Mouse (Mus musculus) heart, embryonic 14.5 days (tissue): ENCODE measurements around the gene 2700081O15Rik. TPM values are rescaled to one million over a fixed set of nuclear protein-coding genes. Genes with fewer than 3 reads are reported as not detected.

Source experiments
- ATAC-seq: fragments of 200-750 bp; cut with Nextera tagmentation; 2 replicates; pipeline ENCODE4 v1.8.0; 2017; ENCODE audit warnings: low read depth, moderate TSS enrichment; ENCODE audit not compliant: insufficient number of reproducible peaks, insufficient read depth, low FRiP score
- H3K27ac ChIP-seq, 2 experiments: fragments of 200-500 bp in 1 of 2; fragments of 300-500 bp in 1 of 2; sonication (generic) in 1 of 2; replicated peaks in 1 of 2; 2 replicates each; pipeline ENCODE4 v1.5.1; 2012 to 2014; ENCODE audit warnings: low read depth in 2 of 2, low read length in 2 of 2, control low read depth in 1 of 2, mild to moderate bottlenecking in 1 of 2, mixed read lengths in 1 of 2; ENCODE audit not compliant: control insufficient read depth in 1 of 2, insufficient read depth in 1 of 2
- H3K27me3 ChIP-seq: fragments of 300-500 bp; sonication (generic); 2 replicates; pipeline ENCODE4 v1.6.1; 2014; ENCODE audit warnings: mild to moderate bottlenecking, low read length, control low read depth; ENCODE audit not compliant: control insufficient read depth, insufficient read depth
- H3K36me3 ChIP-seq: fragments of 300-500 bp; sonication (generic); 2 replicates; pipeline ENCODE4 v1.6.1; 2014; ENCODE audit warnings: mild to moderate bottlenecking, control low read depth, low read length, mixed read lengths; ENCODE audit not compliant: control insufficient read depth, insufficient read depth
- H3K4me1 ChIP-seq, 2 experiments: fragments of 200-500 bp in 1 of 2; fragments of 300-500 bp in 1 of 2; sonication (generic) in 1 of 2; 2 replicates each; pipeline ENCODE4 v1.6.1; 2012 to 2014; ENCODE audit warnings: low read length in 2 of 2, control low read depth in 1 of 2, mixed read lengths in 1 of 2; ENCODE audit not compliant: control insufficient read depth in 2 of 2, insufficient read depth in 2 of 2
- H3K4me2 ChIP-seq: fragments of 300-500 bp; sonication (generic); 2 replicates; pipeline ENCODE4 v1.6.1; 2014; ENCODE audit warnings: mild to moderate bottlenecking, low read length
- H3K4me3 ChIP-seq, 2 experiments: fragments of 200-500 bp in 1 of 2; fragments of 300-500 bp in 1 of 2; sonication (generic) in 1 of 2; 2 replicates each; pipeline ENCODE4 v1.5.1; 2012 to 2014; ENCODE audit warnings: low read length in 2 of 2, mild to moderate bottlenecking in 2 of 2, control low read depth in 1 of 2, low read depth in 1 of 2, moderate library complexity in 1 of 2; ENCODE audit not compliant: control insufficient read depth in 1 of 2, insufficient read depth in 1 of 2
- H3K9ac ChIP-seq: fragments of 300-500 bp; sonication (generic); 2 replicates; pipeline ENCODE4 v1.6.1; 2014; ENCODE audit warnings: mild to moderate bottlenecking, low read length
- H3K9me3 ChIP-seq: fragments of 300-500 bp; sonication (generic); 2 replicates; pipeline ENCODE4 v1.6.1; 2016; ENCODE audit warnings: low read length, control low read depth; ENCODE audit not compliant: control insufficient read depth
- WGBS: fragments of 180-500 bp; shearing (Covaris S2); extraction: QIAGEN DNeasy Blood & Tissue Kit; methylation state at CpG from one replicate; pipeline ENCODE4 v1.1.7; 2014; 5-methylcytosine and 5-hydroxymethylcytosine counted together
- microRNA-seq: library from miRNA; unstranded; fragments of <30 nt; microRNA quantifications from one replicate; pipeline ENCODE4, GENCODE M21; 2016
- polyA plus RNA-seq: library from polyadenylated mRNA; unstranded; fragments of >200 nt; fragmentation: Nextera tagmentation; extraction: Ambion mirVana; gene quantifications from 2 replicates; pipeline ENCODE4 v1.2.1, GENCODE M21; 2014

The 2700081O15Rik gene
- polyA plus RNA-seq, 1 experiment from 2014 or later = 5.8 TPM

GRCm38 (mm10) chr19:7445596-7445995 is 28.2 kb downstream of the 2700081O15Rik start:
- 81% methylated on average over 1 of the region's 1 CpGs for WGBS
- Histone ChIP-seq H3K9ac (no peak overlapping the region), H3K4me1 (peaks cover 2 to 5% of the 10 kb centered on the region in 2 experiments; a peak in 1 of 4 replicates), H3K9me3 (no peaks in the 10 kb centered on the region), H3K27me3 (no peaks in the 10 kb centered on the region), H3K4me2 (no peak overlapping the region), H3K27ac (no peak overlapping the region), H3K4me3 (no peak overlapping the region), H3K36me3 (peaks cover 12% of the 10 kb centered on the region)
- ATAC-seq = no peak

DNA sequence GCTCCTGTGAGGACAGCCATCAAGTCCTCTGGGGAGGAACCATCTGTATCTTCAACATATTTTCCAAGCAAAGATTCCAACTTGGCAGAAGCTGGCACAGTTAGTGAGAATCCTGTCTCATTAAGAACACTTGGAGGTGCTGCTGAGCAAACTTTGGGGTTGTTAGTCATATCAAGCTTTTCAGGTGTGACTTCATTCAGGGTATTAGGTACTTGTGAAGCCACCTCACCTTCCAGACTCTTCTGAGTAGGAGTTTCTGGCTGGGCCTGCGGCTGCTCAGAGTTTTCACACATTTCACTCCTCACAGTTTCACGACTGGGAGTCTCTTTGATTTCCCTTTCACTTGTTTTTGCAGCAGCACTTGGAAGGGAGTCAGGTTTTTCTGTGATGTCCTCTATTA is 39.4 kb downstream of the 2700081O15Rik start:
- no peaks in the 10 kb centered on the region for H3K9me3 ChIP-seq
- H3K4me2 ChIP-seq = no peak overlapping the region
- H3K9ac ChIP-seq = no peak overlapping the region
- H3K4me3 ChIP-seq = no peak overlapping the region
- 55% methylated on average over 2 of the region's 2 CpGs for WGBS
- H3K4me1 ChIP-seq = no peaks in the 10 kb centered on the region
- ATAC-seq = no peak
- no peak overlapping the region for H3K27ac ChIP-seq
- H3K27me3 ChIP-seq = no peaks in the 10 kb centered on the region
- H3K36me3 ChIP-seq = peaks cover 22% of the 10 kb centered on the region

DNA sequence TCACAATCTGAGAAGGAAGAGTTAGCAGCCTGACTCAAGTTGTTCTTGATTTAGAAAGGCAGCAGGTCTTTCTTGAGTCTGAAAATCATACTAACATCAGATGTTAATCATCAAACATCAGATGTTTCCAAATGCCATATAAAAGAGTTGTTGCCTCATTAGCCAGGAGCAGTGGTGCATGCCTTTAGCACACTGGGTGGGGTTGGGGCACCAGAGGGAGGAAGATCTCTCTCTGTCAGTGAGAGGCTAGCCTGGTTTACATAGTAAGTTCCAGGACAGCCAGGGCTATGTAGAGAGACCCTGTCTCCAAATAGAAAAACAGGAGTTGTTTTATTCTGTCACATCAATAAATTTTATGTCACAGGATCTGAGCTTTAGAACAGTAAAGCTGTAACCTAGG is 41.5 kb downstream of the 2700081O15Rik start:
- no peak overlapping the region for H3K9ac ChIP-seq
- no peak overlapping the region for H3K27ac ChIP-seq
- no peaks in the 10 kb centered on the region for H3K9me3 ChIP-seq
- H3K4me2 ChIP-seq = no peak overlapping the region
- H3K4me3 ChIP-seq = no peak overlapping the region
- no peak for ATAC-seq
- no peaks in the 10 kb centered on the region for H3K27me3 ChIP-seq
- H3K36me3 ChIP-seq = peaks cover 34% of the 10 kb centered on the region
- no peaks in the 10 kb centered on the region for H3K4me1 ChIP-seq

GRCm38 (mm10) chr19:7459370-7459769 is 41.9 kb downstream of the 2700081O15Rik start:
- Histone ChIP-seq H3K27me3 (no peaks in the 10 kb centered on the region), H3K27ac (no peak overlapping the region), H3K4me1 (no peaks in the 10 kb centered on the region), H3K36me3 (peaks cover 34% of the 10 kb centered on the region), H3K9me3 (no peaks in the 10 kb centered on the region), H3K4me2 (no peak overlapping the region), H3K9ac (no peak overlapping the region), H3K4me3 (no peak overlapping the region)
- 93% methylated on average over 2 of the region's 2 CpGs for WGBS
- no peak for ATAC-seq

- Histone ChIP-seq H3K9ac (no peak overlapping the region), H3K27me3 (no peaks in the 10 kb centered on the region), H3K27ac (no peak overlapping the region), H3K36me3 (peaks cover 38% of the 10 kb centered on the region), H3K9me3 (no peaks in the 10 kb centered on the region), H3K4me1 (peaks cover 0 to 11% of the 10 kb centered on the region in 2 experiments; a peak in 2 of 4 replicates), H3K4me2 (no peak overlapping the region), H3K4me3 (no peak overlapping the region)
- no peak for ATAC-seq
Measured at GRCm38 (mm10) chr19:7467915-7468314, 50.5 kb downstream of the 2700081O15Rik start.

- WGBS = 91% methylated on average over 2 of the region's 2 CpGs
- H3K9ac ChIP-seq = no peak overlapping the region
- H3K27me3 ChIP-seq = no peaks in the 10 kb centered on the region
- peaks cover 0 to 11% of the 10 kb centered on the region in 2 experiments; a peak in 2 of 4 replicates for H3K4me1 ChIP-seq
- H3K27ac ChIP-seq = 0 out of 4 replicates have a peak overlapping the region, but pooled peaks of 1 of the 2 experiments have one; percentile 21
- peaks cover 49% of the 10 kb centered on the region for H3K36me3 ChIP-seq
- no peak overlapping the region for H3K4me3 ChIP-seq
- H3K4me2 ChIP-seq = no peak overlapping the region
- ATAC-seq = no peak
- no peaks in the 10 kb centered on the region for H3K9me3 ChIP-seq
Measured at GRCm38 (mm10) chr19:7470643-7471042, 53.2 kb downstream of the 2700081O15Rik start.

Small RNA genes lying within 50 kb of the gene (microRNA-seq; reads per million reads assigned to microRNA genes)
- 3.9 reads per million, percentile 11 among the genes with 10 or more reads in this experiment for gene Mir6991

Other genes starting within 250 kb of the 2700081O15Rik start
- gene Otub1, start 211.3 kb upstream of the 2700081O15Rik start, polyA plus RNA-seq = 151 and 153 TPM in 2 replicates
- 2,457 and 2,575 TPM in 2 replicates for gene Cox8a, start 200.0 kb upstream of the 2700081O15Rik start, polyA plus RNA-seq
- 55.9 and 58.5 TPM in 2 replicates for gene Naa40, start 176.4 kb upstream of the 2700081O15Rik start, polyA plus RNA-seq
- gene Rcor2, start 150.3 kb upstream of the 2700081O15Rik start, polyA plus RNA-seq = 6.1 and 10.7 TPM in 2 replicates
- 35.4 and 40.2 TPM in 2 replicates for gene Mark2, start 75.8 kb upstream of the 2700081O15Rik start, polyA plus RNA-seq
- 11.1 and 14.8 TPM in 2 replicates for gene Spindoc, start 34.6 kb upstream of the 2700081O15Rik start, polyA plus RNA-seq
- gene Rtn3, start 65.7 kb downstream of the 2700081O15Rik start, polyA plus RNA-seq = 108 and 132 TPM in 2 replicates
- 9.1 and 12.1 TPM in 2 replicates for gene Atl3, start 76.4 kb downstream of the 2700081O15Rik start, polyA plus RNA-seq
- gene Pla2g16, start 139.8 kb downstream of the 2700081O15Rik start, polyA plus RNA-seq = 63.1 and 69.9 TPM in 2 replicates
- gene Lgals12, start 189.6 kb downstream of the 2700081O15Rik start, polyA plus RNA-seq = 0.23 and 0.34 TPM in 2 replicates
- not detected in 2 replicates for gene Hrasls5, start 194.9 kb downstream of the 2700081O15Rik start, polyA plus RNA-seq